Mouse (Mus musculus): ENCODE data around the gene Adam10. TPM values are rescaled to one million over a fixed set of nuclear protein-coding genes. Genes with fewer than 3 reads are reported as not detected.

Adam10 gene
- 70.2 and 80.2 TPM in 2 replicates for polyA plus RNA-seq (2014; fragmentation: Nextera tagmentation; extraction: Ambion mirVana)

GRCm38 (mm10) chr9:70678682-70679131 is at the start of gene Adam10:
Gene Adam10, plus strand, starts transcription at chr9:70678997.
- peak; percentile 98 for ATAC-seq (replicated peaks; ENCODE audit: insufficient number of reproducible peaks, low FRiP score, low TSS enrichment)
- H3K4me1 ChIP-seq (ENCODE audit: control insufficient read depth, insufficient read depth, low read length), result 0 out of 2 replicates have a peak, but pooled peaks cover 6% of the 10 kb centered on the region
- peak within 1 kb of the TSS; percentile 97 for H3K9ac ChIP-seq (ENCODE audit: low read depth, low read length)
- 0% methylated on average over 47 of the region's 48 CpGs for WGBS (ENCODE audit: insufficient replicate concordance)
- H3K27ac ChIP-seq (ENCODE audit: low read depth, low read length), result peak within 1 kb of the TSS; percentile 94
- H3K9me3 ChIP-seq (replicated peaks; ENCODE audit: control insufficient read depth, low read length), result no peaks in the 10 kb centered on the region
- no peaks in the 10 kb centered on the region for H3K36me3 ChIP-seq (ENCODE audit: control insufficient read depth, insufficient read depth, low read length)
- peak within 1 kb of the TSS; percentile 75 for H3K4me3 ChIP-seq (ENCODE audit: low read depth, low read length)
- no peaks in the 10 kb centered on the region for H3K27me3 ChIP-seq (ENCODE audit: control insufficient read depth, insufficient read depth, low read length)
- peak within 1 kb of the TSS; percentile 86 for H3K4me2 ChIP-seq

- Histone ChIP-seq H3K9ac (ENCODE audit: low read depth, low read length) (no peak overlapping the region), H3K4me3 (ENCODE audit: low read depth, low read length) (no peak overlapping the region), H3K4me2 (no peak overlapping the region), H3K27ac (ENCODE audit: low read depth, low read length) (no peak overlapping the region), H3K4me1 (ENCODE audit: control insufficient read depth, insufficient read depth, low read length) (0 out of 2 replicates have a peak, but pooled peaks cover 2% of the 10 kb centered on the region), H3K9me3 (replicated peaks; ENCODE audit: control insufficient read depth, low read length) (no peaks in the 10 kb centered on the region), H3K36me3 (ENCODE audit: control insufficient read depth, insufficient read depth, low read length) (0 out of 2 replicates have a peak, but pooled peaks cover 2% of the 10 kb centered on the region), H3K27me3 (ENCODE audit: control insufficient read depth, insufficient read depth, low read length) (no peaks in the 10 kb centered on the region)
- ATAC-seq (replicated peaks; ENCODE audit: insufficient number of reproducible peaks, low FRiP score, low TSS enrichment), result no peak
- WGBS (ENCODE audit: insufficient replicate concordance), result 87% methylated on average over 2 of the region's 2 CpGs
Observed at GRCm38 (mm10) chr9:70629711-70630110, 49.1 kb upstream of the Adam10 start.

GRCm38 (mm10) chr9:70631665-70632064 is 47.1 kb upstream of the Adam10 start:
- Histone ChIP-seq H3K27ac (ENCODE audit: low read depth, low read length) (no peak overlapping the region; the same call in 1 of the 2 replicates), H3K4me3 (ENCODE audit: low read depth, low read length) (no peak overlapping the region), H3K4me1 (ENCODE audit: control insufficient read depth, insufficient read depth, low read length) (0 out of 2 replicates have a peak, but pooled peaks cover 2% of the 10 kb centered on the region), H3K9me3 (replicated peaks; ENCODE audit: control insufficient read depth, low read length) (no peaks in the 10 kb centered on the region), H3K9ac (ENCODE audit: low read depth, low read length) (no peak overlapping the region), H3K4me2 (no peak overlapping the region), H3K36me3 (ENCODE audit: control insufficient read depth, insufficient read depth, low read length) (no peaks in the 10 kb centered on the region), H3K27me3 (ENCODE audit: control insufficient read depth, insufficient read depth, low read length) (no peaks in the 10 kb centered on the region)
- ATAC-seq (replicated peaks; ENCODE audit: insufficient number of reproducible peaks, low FRiP score, low TSS enrichment), result no peak
- WGBS (ENCODE audit: insufficient replicate concordance), result 19% methylated on average over 5 of the region's 5 CpGs

GRCm38 (mm10) chr9:70636748-70637147 is 42.0 kb upstream of the Adam10 start:
- H3K4me1 ChIP-seq (ENCODE audit: control insufficient read depth, insufficient read depth, low read length), result 0 out of 2 replicates have a peak, but pooled peaks cover 1% of the 10 kb centered on the region
- no peak overlapping the region for H3K27ac ChIP-seq (ENCODE audit: low read depth, low read length)
- ATAC-seq (replicated peaks; ENCODE audit: insufficient number of reproducible peaks, low FRiP score, low TSS enrichment), result no peak
- no peak overlapping the region for H3K9ac ChIP-seq (ENCODE audit: low read depth, low read length)
- WGBS (ENCODE audit: insufficient replicate concordance), result 77% methylated on average over 2 of the region's 2 CpGs
- no peaks in the 10 kb centered on the region for H3K27me3 ChIP-seq (ENCODE audit: control insufficient read depth, insufficient read depth, low read length)
- no peak overlapping the region for H3K4me2 ChIP-seq
- 0 out of 2 replicates have a peak, but pooled peaks cover 3% of the 10 kb centered on the region for H3K36me3 ChIP-seq (ENCODE audit: control insufficient read depth, insufficient read depth, low read length)
- H3K9me3 ChIP-seq (replicated peaks; ENCODE audit: control insufficient read depth, low read length), result no peaks in the 10 kb centered on the region
- no peak overlapping the region for H3K4me3 ChIP-seq (ENCODE audit: low read depth, low read length)

GRCm38 (mm10) chr9:70650260-70650659 is 28.5 kb upstream of the Adam10 start:
- no peak overlapping the region for H3K4me2 ChIP-seq
- H3K27ac ChIP-seq (ENCODE audit: low read depth, low read length), result no peak overlapping the region
- no peak overlapping the region for H3K9ac ChIP-seq (ENCODE audit: low read depth, low read length)
- H3K4me3 ChIP-seq (ENCODE audit: low read depth, low read length), result no peak overlapping the region
- no peaks in the 10 kb centered on the region for H3K4me1 ChIP-seq (ENCODE audit: control insufficient read depth, insufficient read depth, low read length)
- ATAC-seq (replicated peaks; ENCODE audit: insufficient number of reproducible peaks, low FRiP score, low TSS enrichment), result no peak
- no peaks in the 10 kb centered on the region for H3K9me3 ChIP-seq (replicated peaks; ENCODE audit: control insufficient read depth, low read length)
- no peaks in the 10 kb centered on the region for H3K36me3 ChIP-seq (ENCODE audit: control insufficient read depth, insufficient read depth, low read length)
- no peaks in the 10 kb centered on the region for H3K27me3 ChIP-seq (ENCODE audit: control insufficient read depth, insufficient read depth, low read length)
- WGBS (ENCODE audit: insufficient replicate concordance), result 84% methylated on average over 2 of the region's 2 CpGs

DNA sequence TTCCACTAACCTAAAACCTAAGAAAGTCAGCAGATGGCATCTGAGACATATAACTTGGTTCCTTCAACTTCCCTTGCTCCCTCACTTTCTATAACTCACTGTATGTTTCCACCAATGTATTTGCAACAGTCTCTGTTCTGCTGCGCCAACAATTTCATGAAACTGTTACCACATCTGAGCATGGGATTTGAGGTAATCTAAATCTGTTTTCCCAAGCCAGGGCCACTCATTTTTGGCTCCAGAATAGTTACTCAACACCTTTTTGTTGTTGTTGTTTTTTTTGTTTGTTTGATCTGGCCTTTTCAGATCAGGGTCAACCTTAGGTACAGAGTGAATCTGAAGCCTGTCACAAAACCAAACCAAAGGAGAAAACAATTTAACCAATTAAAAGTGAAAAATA is 27.8 kb upstream of the Adam10 start:
- Histone ChIP-seq H3K27me3 (ENCODE audit: control insufficient read depth, insufficient read depth, low read length) (no peaks in the 10 kb centered on the region), H3K9me3 (replicated peaks; ENCODE audit: control insufficient read depth, low read length) (no peaks in the 10 kb centered on the region), H3K36me3 (ENCODE audit: control insufficient read depth, insufficient read depth, low read length) (no peaks in the 10 kb centered on the region), H3K4me3 (ENCODE audit: low read depth, low read length) (no peak overlapping the region), H3K4me2 (no peak overlapping the region), H3K27ac (ENCODE audit: low read depth, low read length) (no peak overlapping the region), H3K4me1 (ENCODE audit: control insufficient read depth, insufficient read depth, low read length) (no peaks in the 10 kb centered on the region), H3K9ac (ENCODE audit: low read depth, low read length) (no peak overlapping the region)
- WGBS (ENCODE audit: insufficient replicate concordance), result 90% methylated on average over 1 of the region's 1 CpGs
- ATAC-seq (replicated peaks; ENCODE audit: insufficient number of reproducible peaks, low FRiP score, low TSS enrichment), result no peak

GRCm38 (mm10) chr9:70652221-70652620 is 26.6 kb upstream of the Adam10 start:
- Histone ChIP-seq H3K27me3 (ENCODE audit: control insufficient read depth, insufficient read depth, low read length) (no peaks in the 10 kb centered on the region), H3K9ac (ENCODE audit: low read depth, low read length) (no peak overlapping the region), H3K4me3 (ENCODE audit: low read depth, low read length) (no peak overlapping the region), H3K4me1 (ENCODE audit: control insufficient read depth, insufficient read depth, low read length) (no peaks in the 10 kb centered on the region), H3K4me2 (no peak overlapping the region), H3K27ac (ENCODE audit: low read depth, low read length) (no peak overlapping the region), H3K36me3 (ENCODE audit: control insufficient read depth, insufficient read depth, low read length) (no peaks in the 10 kb centered on the region), H3K9me3 (replicated peaks; ENCODE audit: control insufficient read depth, low read length) (no peaks in the 10 kb centered on the region)
- 72% methylated on average over 2 of the region's 2 CpGs for WGBS (ENCODE audit: insufficient replicate concordance)
- ATAC-seq (replicated peaks; ENCODE audit: insufficient number of reproducible peaks, low FRiP score, low TSS enrichment), result no peak

DNA sequence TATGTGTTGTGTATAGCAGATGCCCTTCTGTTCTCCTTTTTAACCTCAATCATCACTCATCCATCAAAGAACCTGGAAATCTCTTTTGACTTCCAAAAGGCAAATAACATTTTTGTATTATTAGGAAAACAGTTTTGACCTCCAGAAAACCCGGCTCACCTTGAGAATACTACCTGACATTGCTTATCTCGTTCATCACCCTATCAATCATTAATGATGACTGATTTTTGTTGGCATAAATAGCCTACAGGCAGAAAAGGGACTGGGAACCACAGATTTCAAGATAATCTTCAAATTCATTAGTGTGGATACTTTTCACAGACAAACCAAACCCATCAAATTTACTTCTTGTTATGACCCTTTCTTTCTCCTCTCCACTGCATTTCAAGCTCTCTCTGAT is 24.9 kb upstream of the Adam10 start:
- no peak overlapping the region for H3K27ac ChIP-seq (ENCODE audit: low read depth, low read length)
- no peaks in the 10 kb centered on the region for H3K9me3 ChIP-seq (replicated peaks; ENCODE audit: control insufficient read depth, low read length)
- no peak overlapping the region for H3K4me3 ChIP-seq (ENCODE audit: low read depth, low read length)
- no peaks in the 10 kb centered on the region for H3K27me3 ChIP-seq (ENCODE audit: control insufficient read depth, insufficient read depth, low read length)
- no peak overlapping the region for H3K9ac ChIP-seq (ENCODE audit: low read depth, low read length)
- no peaks in the 10 kb centered on the region for H3K36me3 ChIP-seq (ENCODE audit: control insufficient read depth, insufficient read depth, low read length)
- no peak for ATAC-seq (replicated peaks; ENCODE audit: insufficient number of reproducible peaks, low FRiP score, low TSS enrichment)
- WGBS (ENCODE audit: insufficient replicate concordance), result 67% methylated on average over 2 of the region's 2 CpGs
- no peaks in the 10 kb centered on the region for H3K4me1 ChIP-seq (ENCODE audit: control insufficient read depth, insufficient read depth, low read length)
- H3K4me2 ChIP-seq, result no peak overlapping the region

DNA sequence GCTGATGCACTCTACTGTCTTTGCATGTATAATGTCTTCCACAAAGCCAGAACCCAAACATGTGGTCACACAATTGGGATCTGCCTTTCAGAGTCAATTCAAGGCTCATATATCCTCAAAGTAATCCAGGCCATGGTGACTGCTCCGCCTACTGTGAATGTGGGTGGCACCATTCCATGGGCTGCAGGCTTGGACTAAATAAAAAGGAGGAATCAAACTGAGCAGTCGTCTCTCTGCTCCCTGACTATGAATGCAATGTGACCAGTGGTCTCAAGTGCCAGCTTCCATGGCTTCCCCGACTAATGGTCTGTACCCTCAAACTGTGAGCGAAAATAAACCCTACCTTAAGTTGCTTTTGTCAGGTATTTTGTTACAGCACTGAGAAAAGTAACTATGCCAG is 24.3 kb upstream of the Adam10 start:
- ATAC-seq (replicated peaks; ENCODE audit: insufficient number of reproducible peaks, low FRiP score, low TSS enrichment), result no peak
- Histone ChIP-seq H3K4me1 (ENCODE audit: control insufficient read depth, insufficient read depth, low read length) (no peaks in the 10 kb centered on the region), H3K27me3 (ENCODE audit: control insufficient read depth, insufficient read depth, low read length) (no peaks in the 10 kb centered on the region), H3K9ac (ENCODE audit: low read depth, low read length) (no peak overlapping the region), H3K9me3 (replicated peaks; ENCODE audit: control insufficient read depth, low read length) (no peaks in the 10 kb centered on the region), H3K4me3 (ENCODE audit: low read depth, low read length) (0 out of 2 replicates have a peak overlapping the region, but pooled peaks have one; percentile 4), H3K27ac (ENCODE audit: low read depth, low read length) (no peak overlapping the region), H3K4me2 (peak overlapping the region; percentile 41), H3K36me3 (ENCODE audit: control insufficient read depth, insufficient read depth, low read length) (no peaks in the 10 kb centered on the region)
- WGBS (ENCODE audit: insufficient replicate concordance), result 76% methylated on average over 4 of the region's 4 CpGs
